Mouse (Mus musculus) lung, adult 2 months (tissue): ENCODE measurements around the gene Ykt6. TPM values are rescaled to one million over a fixed set of nuclear protein-coding genes. Genes with fewer than 3 reads are reported as not detected.
"Not testable (repeated sequence)": the region's sequence is repeated elsewhere in the genome, so short reads cannot be mapped to it uniquely, and the experiment has no call there.

ENCODE experiments used
- DNase-seq: peaks from one replicate; pipeline ENCODE4 v3.0.0; 2022
- H3K4me1 ChIP-seq: fragments of 200-500 bp; 2 replicates; pipeline ENCODE4 v1.6.1; 2011; ENCODE audit warnings: low read length; ENCODE audit not compliant: control insufficient read depth, insufficient read depth
- H3K4me3 ChIP-seq: fragments of 200-500 bp; replicated peaks from 2 replicates; pipeline ENCODE3; 2011; ENCODE audit warnings: low read depth, mild to moderate bottlenecking, control low read depth, low read length; ENCODE audit errors: extremely low read depth
- CTCF ChIP-seq: fragments of 200-500 bp; IDR thresholded peaks from 2 replicates; pipeline ENCODE4 v1.5.1; 2011; ENCODE audit warnings: mild to moderate bottlenecking, low read length, control low read depth; ENCODE audit not compliant: insufficient read depth
- POLR2A ChIP-seq: fragments of 200-500 bp; IDR thresholded peaks from 2 replicates; pipeline ENCODE4 v1.6.1; 2011; ENCODE audit warnings: low read depth, mild to moderate bottlenecking, control low read depth, low read length, borderline replicate concordance; ENCODE audit errors: extremely low read depth
- WGBS: fragments of 180-500 bp; shearing (Covaris S2); methylation state at CpG from one replicate; pipeline ENCODE4 v1.1.7; 2018; 5-methylcytosine and 5-hydroxymethylcytosine counted together
- polyA plus RNA-seq: library from polyadenylated mRNA; depleted of rRNA; stranded (reverse); fragments of >200 nt; gene quantifications from 2 replicates; pipeline ENCODE4 v1.2.3, GENCODE M21; 2012

The Ykt6 gene
- polyA plus RNA-seq, 1 experiment, result 70.1 TPM

DNA sequence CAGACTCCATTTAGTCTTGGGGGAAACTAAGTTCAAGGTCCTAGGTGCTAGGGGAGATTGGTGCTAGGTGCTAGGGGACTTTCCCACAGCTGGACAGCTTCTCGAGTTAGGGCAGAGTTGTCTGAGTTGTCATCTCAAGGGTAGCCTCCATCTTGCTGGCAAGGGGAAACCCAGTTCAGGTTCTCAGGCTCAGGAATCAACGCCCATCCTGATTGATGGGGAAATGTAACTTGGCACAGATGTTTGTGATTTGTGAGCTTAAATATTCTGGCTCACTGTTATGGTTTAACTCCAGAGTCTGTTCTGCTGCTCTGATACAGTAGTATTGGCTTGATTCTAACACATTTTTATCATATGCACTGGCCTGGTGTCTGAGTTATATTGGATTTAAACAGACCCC, 37.4 kb upstream of the Ykt6 start:
- WGBS, result 57% methylated on average over 2 of the region's 2 CpGs
- H3K4me1 ChIP-seq, result no peaks in the 10 kb centered on the region
- no peak overlapping the region for H3K4me3 ChIP-seq
- no peak for TF ChIP-seq CTCF
- TF ChIP-seq POLR2A, result no peak
- DNase-seq, result no peak

GRCm38 (mm10) chr11:5919606-5920005, 35.9 kb upstream of the Ykt6 start:
- Histone ChIP-seq H3K4me3 (no peak overlapping the region), H3K4me1 (no peaks in the 10 kb centered on the region)
- no peak for TF ChIP-seq POLR2A
- no peak for TF ChIP-seq CTCF
- 82% methylated on average over 4 of the region's 4 CpGs for WGBS
- peak; percentile 18 for DNase-seq

GRCm38 (mm10) chr11:5920323-5920960, 35.1 kb upstream of the Ykt6 start:
- TF ChIP-seq POLR2A (no peak), CTCF (no peak)
- no peak for DNase-seq
- Histone ChIP-seq H3K4me3 (no peak overlapping the region), H3K4me1 (no peaks in the 10 kb centered on the region)
- WGBS, result 47% methylated on average over 17 of the region's 17 CpGs

DNA sequence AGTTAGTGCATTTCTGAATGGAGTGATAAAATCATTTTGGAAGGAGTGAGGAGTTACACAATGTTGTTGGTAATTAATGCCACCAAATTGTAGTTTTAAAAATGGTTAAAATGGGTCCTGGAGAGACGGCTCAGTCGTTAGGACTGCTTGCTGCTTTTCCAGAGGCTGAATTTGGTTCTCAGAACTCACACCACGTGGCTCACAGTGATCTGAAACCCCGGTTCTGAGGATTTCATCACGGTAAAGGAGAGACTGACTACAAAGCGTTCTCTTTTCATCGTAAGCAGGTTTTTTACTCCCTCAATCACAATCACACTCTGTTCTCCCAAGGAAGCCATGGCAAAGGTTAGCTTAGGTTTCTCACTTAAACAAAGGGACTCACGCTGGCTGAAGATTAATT, 30.8 kb upstream of the Ykt6 start:
- WGBS, result 55% methylated on average over 8 of the region's 8 CpGs
- no peaks in the 10 kb centered on the region for H3K4me1 ChIP-seq
- no peak overlapping the region for H3K4me3 ChIP-seq
- TF ChIP-seq POLR2A (no peak), CTCF (no peak)
- DNase-seq, result no peak

DNA sequence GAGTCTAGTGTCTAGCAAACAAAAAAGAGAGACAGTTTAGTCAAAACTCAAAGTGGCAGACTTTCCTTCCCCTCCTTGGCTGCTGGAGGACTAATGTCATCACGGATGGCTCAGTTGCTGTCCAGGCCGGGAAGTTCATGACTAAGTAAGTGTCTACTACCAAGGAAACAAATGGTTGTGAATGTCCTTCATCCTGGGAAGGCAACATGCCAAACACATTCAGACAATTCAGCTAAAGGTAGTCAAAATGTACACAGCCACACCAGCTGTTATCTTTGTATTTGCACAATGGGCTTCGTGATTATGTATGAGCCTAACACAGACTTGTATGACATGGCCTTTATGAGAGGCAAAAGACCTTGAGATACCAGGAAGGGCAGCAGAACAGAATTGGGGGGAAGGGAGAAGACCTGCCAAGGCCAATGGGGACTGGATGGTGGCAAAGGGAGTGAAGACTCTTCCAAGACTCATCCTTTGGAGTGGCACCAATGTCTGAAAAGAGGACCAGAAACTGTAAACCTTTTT, 28.7 kb upstream of the Ykt6 start:
- no peak for TF ChIP-seq POLR2A
- TF ChIP-seq CTCF, result no peak
- no peak overlapping the region for H3K4me3 ChIP-seq
- DNase-seq, result no peak
- no peaks in the 10 kb centered on the region for H3K4me1 ChIP-seq
- 63% methylated on average over 3 of the region's 3 CpGs for WGBS

- DNase-seq, result no peak
- Histone ChIP-seq H3K4me3 (no peak overlapping the region), H3K4me1 (no peaks in the 10 kb centered on the region)
- 82% methylated on average over 1 of the region's 1 CpGs for WGBS
- TF ChIP-seq POLR2A, result no peak
- TF ChIP-seq CTCF, result no peak
These were observed 24.9 kb upstream of the Ykt6 start for GRCm38 (mm10) chr11:5930578-5930977.

- not testable (repeated sequence) for DNase-seq, H3K4me3 ChIP-seq
- WGBS, result 88% methylated on average over 6 of the region's 6 CpGs
These were observed 23.5 kb upstream of the Ykt6 start for GRCm38 (mm10) chr11:5931947-5932346.

DNA sequence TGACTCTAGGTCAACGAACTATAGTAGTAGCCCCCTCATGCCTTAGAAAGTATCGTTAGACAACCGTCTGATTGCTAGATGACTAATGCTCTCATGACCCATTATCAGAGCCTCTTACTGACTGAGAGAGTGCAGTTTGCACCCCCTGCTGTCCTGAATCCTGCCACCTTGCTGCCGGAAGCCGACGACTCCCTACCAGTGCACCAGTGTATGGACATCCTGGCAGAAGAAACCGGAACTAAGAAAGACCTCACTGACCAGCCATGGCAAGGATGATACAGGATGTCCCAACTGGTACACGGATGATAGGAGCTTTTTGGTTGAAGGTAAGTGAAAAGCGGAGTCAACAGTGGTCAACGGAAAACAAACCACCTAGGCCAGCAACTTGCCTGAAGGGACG, 21.0 kb upstream of the Ykt6 start:
- not testable (repeated sequence) for H3K4me3 ChIP-seq, H3K4me1 ChIP-seq, DNase-seq
- WGBS, result 93% methylated on average over 11 of the region's 11 CpGs

More at GRCm38 (mm10) chr11:5931947-5932346, 23.5 kb upstream of the Ykt6 start:
- H3K4me1 ChIP-seq, result not testable (repeated sequence)

GRCm38 (mm10) chr11:5942966-5943365, 12.5 kb upstream of the Ykt6 start:
- no peaks in the 10 kb centered on the region for H3K4me1 ChIP-seq
- WGBS, result 84% methylated on average over 6 of the region's 6 CpGs
- TF ChIP-seq POLR2A (no peak), CTCF (no peak)
- DNase-seq, result no peak
- no peak overlapping the region for H3K4me3 ChIP-seq

DNA sequence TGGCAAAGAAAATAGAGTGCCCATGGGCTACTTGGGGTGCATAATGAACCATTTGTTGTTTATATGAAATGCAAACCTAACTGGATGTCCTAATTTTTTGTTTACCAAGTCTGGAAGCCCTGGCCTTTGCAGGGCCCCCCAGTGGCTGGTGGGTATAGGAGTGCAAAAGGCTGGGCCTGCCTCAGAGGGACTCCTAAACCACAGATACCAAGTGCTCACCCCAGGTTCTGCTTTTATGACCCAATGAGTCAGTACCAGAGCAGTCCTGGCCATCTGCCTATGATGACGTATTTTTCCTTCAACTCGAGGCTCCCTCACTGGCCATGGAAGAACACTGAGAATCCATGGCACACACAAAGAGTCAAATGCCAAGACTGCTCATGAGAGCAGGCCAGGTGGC, 10.4 kb upstream of the Ykt6 start:
- no peaks in the 10 kb centered on the region for H3K4me1 ChIP-seq
- no peak for DNase-seq
- H3K4me3 ChIP-seq, result no peak overlapping the region
- TF ChIP-seq POLR2A (no peak), CTCF (no peak)
- whole genome bisulfite sequencing, result 43% methylated on average over 2 of the region's 2 CpGs
